Mouse (Mus musculus): ENCODE measurements around the gene Endov.

DNA sequence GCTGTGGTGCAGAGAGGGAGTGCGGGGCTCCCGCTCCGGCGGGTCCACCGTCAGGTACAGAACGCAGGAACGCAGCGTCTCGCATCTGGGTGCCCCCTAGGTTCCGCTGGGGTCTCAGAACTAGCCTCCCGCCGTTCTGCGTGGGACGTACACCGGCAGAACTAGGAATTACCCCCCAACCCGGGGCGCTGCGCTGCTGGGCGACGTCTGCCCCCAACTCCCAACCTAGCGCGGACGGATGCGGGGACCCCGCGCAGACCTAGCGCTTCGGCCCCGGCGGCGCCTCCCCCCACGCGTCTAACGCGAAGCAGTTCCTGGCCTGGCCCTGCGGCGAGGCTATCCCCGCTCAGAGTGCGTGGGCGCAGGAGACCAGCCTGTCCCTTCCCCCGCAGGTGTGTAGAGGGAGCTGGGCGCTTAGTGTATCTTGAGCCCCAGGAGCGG lies 58.2 kb downstream of the Endov start:
- no peak for TF ChIP-seq NANOG (IDR thresholded peaks at IDR 0.05; ENCODE audit: borderline replicate concordance, low read length)
- TF ChIP-seq CTCF (conservative IDR thresholded peaks at IDR 0.05; ENCODE audit: low read length), result no peak

Data from E14TG2a.4 (cell line).